Mouse (Mus musculus) frontal cortex, postnatal 10 days (tissue): Measurements from ENCODE around the gene Vps53.

ENCODE experiments used
- DNase-seq, 2 experiments: peaks; one replicate each; pipeline ENCODE4 v3.0.0; 2022; ENCODE audit warnings: low spot score in 2 of 2, mixed read lengths in 1 of 2

The Vps53 gene

DNA sequence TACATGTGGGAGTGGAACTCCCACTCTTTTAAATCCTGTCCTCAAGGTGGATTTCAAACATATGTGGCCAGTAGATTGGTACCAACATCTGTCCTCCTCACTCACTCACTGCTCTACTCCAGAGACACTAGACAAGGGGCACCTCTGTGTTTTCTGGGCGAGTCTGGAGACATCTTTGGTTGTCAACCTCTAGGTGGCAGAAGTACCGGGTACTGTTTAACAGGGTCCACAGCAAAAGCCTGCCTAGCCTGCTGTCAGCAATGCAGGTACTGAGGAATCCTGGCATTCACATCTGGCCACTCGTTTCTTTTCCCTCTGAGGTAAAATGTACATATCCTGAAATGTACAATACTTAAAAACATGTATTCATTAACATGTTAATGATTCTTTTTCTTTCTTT lies 123.0 kb downstream of the Vps53 start:
- no peak for DNase-seq

DNA sequence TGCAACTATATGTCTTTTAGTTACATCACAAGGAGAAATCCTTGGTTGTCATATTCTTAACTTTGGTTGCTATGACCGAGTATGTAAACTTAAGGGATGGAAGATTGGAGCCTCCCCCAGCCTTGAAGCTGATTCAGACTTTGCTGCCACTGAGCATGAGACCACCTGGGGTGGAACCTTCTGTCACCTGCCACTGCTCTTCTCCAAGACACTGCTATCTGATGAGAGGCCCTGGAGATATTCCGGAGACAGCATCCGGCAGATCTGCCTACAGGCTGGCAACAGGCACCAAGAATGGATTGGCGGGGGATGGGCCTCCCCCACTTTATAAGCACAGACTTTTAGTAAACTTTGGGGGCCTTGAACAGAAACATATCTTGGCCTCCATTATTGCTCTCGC lies 127.0 kb downstream of the Vps53 start:
- DNase-seq: no peak

DNA sequence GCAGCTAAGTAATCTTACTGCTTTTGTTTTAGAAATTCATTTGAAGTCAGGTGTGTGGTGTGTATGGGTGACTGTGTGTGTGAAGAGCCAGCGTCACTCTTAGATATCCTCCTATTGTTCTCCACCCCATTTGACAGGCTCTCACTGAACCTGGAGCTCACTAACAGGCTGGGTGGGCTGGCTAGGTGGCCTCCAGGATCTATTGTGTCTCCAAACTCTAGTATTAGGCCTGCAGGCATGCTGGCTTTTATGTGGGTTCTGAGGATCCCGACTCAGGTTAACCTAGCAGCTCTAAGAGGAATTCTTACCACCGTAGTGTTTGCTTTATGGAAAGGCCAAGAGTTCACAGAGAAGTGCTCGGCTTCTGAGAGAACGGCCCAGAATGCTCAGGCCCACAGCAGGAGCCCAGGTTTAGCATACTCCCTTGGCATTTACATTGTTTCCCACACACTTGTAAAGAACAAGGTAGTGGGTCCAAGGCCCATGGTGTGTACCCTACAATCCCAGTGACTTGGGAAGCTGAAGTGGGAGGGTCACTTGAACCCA lies 128.4 kb downstream of the Vps53 start:
- DNase-seq: no peak

DNA sequence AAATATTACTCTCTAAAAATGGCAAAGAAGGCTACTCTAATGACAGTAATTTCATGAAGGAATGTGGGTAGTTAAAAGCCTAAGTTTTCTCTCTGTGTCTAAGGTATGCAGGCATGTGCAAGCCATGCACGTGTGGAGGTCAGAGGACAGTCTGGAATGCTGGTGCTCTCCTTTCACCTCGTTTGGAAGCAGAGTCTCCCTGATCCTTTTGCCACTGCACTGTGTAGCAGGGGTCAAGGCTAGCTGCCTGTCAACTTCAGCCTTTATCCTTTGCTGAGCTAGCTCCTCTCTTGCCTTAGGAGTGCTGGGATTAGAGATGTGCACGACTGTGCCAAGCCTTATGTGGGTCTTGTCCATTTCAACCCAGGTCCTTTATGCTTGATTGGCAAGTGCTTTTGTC lies 128.9 kb downstream of the Vps53 start:
- no peak for DNase-seq

DNA sequence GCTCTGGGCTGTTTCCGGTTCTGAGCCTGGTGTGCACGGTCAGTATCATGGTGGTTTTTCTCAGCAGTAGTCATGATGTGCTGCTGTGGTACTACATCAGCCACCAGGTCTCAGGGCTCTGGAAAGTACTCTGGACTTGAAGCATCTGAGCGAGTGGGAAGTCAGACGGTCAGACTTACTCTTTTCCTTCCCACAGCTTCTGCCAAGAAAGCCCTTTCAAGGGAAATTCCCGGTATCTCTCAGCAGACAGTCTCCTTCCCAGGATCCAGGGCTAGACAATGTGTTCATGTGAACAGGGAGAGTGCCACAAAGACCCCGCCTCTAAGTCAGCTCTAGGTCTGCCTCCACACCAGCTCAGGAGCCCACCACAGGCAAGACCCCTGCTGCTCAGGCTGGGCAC lies 134.1 kb downstream of the Vps53 start:
- DNase-seq: no peak

DNA sequence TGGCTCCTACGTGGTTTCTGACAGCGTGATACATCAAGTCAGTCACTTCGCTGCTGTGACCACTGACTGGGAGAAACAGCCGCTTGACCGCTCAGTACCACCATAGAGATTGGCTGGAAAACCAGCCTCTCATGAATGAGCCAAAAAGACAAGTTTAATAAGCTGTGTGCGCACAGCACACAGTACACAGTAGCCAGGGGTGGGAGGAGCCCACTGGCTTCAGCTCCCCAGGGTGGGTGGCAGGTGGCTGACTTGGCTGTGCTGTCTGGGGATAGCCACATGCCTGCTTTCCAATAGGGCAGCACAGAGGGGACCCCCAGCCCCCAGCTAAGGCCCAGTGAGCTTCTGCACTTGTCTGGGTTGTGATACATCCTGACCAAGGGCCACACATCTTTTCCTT lies 135.0 kb downstream of the Vps53 start:
- no peak for DNase-seq

DNA sequence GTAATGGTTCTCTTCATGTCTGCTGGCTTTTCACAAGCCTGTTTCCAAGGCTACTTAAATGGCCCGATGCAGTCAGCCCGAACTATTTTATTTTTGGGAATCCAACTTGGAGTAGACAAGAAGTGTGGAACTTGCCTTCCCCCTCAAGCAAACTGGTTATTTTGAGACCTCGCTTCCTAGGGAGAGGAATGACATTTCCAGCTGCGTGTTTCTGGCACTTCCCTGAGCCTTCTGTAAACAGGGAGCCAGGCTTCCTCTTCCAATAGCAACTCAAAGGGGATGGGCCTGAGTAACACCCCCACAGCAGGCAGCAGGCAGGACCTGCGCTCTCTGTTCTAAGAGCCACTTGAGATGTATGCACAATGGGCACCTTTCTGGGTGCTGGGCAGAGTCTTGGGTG lies 136.6 kb downstream of the Vps53 start:
- DNase-seq: peak; percentile 45 to 64

DNA sequence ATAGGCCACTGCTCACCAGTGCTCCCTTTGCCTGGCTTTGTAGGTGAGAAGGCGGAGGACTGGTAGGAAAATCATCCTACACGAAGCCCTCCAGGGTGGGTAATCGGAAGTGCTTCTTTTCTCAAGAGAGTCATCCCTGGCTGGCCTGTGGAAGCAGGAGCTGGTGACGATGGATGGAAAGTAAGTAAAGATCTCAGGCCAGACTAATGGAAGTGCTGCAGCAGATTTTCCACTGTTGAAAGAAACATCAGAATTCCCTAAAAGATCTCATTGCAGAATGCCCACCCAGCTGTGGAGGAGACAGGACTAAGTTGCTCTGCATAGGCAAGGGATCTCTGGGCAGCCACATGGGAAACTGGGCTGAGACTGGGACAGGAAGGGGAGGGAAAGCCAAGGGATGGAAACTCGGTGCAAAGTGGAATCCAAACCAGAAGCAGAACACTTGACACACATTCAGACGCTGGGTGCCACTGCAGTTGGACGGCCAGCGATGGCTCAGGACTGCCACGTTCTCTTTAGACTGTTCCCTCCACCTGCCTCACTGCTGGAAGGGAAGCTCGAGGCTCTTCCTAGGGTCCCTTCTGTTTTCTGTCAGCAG lies 137.3 kb downstream of the Vps53 start:
- no peak for DNase-seq

DNA sequence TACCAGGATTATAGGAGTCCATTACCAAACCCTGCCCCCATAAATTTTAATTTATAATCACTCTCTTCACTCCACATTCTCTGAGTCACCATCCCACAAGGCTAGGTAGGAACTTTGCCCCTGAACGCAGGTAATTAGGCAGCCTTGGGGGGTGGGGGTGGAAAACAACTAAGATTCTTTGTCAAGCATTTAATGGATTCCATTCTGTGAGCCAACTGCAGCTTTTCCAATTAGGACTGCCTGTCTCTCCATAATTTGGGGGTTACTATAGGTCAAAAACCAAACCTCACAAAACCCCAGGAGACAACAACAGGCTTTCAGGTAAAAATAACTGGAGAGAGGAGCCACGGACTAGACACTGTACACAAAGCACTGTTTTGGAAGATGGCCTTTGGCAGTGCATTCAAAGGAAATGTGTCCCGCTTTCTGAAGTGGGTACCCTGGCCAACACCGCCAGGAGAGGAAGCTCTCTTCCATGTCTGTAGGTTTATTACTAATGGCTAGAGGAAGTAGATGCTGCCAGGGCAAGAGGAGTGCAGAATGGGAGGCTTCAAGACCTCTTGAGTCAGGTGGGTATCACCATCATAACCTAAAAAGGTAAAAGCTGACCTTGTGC lies 138.6 kb downstream of the Vps53 start:
- no peak for DNase-seq

DNA sequence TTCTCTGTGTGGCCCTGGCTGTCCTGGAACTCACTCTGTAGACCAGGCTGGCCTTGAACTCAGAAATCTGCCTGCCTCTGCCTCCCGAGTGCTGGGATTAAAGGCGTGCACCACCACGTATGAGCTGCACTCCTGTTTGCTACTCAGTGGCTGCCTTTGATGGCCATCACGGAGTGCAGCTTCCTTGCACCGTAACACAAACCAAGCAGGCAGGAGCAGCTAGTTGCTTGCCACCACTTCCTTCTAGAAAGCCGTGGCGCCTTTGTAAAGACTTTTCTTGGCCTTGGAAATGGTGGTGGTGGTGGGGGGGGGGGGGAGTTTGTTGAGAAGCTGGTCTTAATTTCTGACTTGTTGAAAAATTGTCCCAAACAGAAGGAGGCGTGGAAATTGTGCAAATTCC lies 139.3 kb downstream of the Vps53 start:
- no peak for DNase-seq

DNA sequence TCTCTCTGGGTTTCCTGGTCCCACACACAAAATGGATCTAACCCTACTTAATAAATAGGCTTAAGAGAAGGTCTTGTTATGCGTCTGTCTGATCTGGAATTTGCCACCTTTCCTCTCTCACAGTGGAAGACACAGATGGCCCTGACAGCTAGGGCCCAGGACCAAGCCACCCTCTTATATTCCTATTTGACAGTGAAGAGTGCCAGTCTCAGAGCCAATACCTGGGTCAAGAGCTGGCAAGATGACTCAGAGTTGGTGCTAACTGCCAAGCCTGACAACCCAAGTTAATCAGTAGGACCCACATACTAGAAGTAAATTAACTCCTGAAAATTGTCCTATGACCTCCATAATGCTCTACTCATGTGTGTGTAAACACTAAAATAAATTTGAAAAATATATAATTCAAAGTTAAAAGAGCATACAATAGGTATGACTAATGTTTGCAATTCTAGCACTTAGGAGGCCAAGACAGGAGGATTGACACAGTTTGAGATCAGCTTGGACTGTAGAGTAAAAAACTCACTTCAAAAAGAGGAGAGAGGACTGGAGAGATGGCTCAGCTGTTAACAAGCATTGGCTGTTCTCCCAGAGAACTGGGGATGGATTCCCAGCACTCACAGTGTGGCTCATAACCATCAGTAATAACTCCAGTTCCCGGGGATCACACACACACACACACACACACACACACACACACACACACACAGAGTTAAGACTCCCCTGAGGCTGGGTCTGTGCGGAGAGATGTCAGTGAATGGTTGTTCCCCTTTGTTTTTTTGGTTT lies 140.0 kb downstream of the Vps53 start:
- no peak for DNase-seq

DNA sequence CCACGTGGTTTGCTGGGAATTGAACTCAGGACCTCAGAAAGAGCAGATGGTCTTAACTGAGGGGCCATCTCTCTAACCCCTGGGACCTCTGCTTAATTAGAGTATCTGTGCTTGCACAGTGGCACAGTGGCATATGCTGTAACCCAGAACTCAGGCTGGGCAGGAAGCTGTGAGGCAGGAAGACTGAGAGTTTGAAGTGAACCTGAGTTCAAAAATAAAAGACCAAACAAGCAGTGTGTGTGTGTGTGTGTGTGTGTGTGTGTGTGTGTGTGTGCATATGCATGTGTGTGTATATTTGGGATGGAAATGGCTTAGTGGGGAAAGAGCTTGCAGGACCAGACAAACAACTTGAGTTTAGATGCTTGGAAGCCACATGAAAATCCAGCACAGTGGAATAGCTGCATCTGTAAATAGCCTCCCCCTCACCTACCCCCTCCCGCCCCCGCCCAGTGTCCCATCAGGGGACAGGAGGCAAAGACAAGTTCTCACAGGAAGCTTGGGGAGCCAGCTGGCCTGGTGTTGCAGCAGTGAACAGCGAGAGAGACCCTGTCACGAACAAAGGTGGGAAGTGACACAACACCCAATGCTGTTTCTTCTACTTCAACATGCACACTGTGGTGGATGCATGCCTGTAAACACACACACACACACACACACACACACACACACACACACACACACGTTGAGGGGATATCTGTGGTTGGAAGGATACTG lies 141.7 kb downstream of the Vps53 start:
- no peak for DNase-seq

DNA sequence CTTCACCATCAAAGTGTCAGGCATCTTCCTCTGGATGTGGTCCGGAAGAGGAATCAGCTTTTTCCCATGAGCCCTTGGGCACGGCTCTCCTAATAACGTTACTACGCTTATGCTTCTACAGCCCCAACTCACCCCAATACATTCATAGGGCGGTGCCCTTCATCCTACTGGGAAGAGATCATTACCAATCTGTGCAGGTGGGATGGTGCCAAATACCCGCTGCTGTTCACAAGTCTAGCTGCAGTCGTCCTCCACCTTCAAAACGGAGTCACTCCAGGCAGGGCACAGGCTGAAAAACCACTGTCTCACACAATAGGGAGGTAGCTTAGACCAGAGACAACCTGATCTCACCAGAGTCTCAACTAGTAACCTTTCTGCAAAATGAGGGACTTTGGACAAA lies 144.3 kb downstream of the Vps53 start:
- DNase-seq: no peak

DNA sequence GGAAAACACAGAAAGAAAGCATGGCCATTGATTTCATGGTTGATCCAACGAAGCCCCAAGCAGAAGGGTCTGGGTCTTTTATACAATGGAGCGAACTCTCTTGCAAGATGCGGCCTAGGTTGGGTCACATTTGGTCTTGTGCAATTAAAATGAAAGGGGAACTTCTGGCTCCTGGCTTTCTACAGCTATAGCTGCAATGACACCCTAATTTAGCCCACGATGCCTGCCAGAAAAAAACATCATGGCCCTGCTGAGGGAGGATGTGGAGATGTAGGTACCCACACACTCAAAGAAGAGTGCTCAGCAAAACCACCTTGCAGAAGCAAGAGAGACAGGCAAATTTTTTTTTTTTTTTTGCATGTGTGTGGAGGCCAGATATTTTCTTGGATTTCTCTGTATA lies 145.6 kb downstream of the Vps53 start:
- DNase-seq: no peak

DNA sequence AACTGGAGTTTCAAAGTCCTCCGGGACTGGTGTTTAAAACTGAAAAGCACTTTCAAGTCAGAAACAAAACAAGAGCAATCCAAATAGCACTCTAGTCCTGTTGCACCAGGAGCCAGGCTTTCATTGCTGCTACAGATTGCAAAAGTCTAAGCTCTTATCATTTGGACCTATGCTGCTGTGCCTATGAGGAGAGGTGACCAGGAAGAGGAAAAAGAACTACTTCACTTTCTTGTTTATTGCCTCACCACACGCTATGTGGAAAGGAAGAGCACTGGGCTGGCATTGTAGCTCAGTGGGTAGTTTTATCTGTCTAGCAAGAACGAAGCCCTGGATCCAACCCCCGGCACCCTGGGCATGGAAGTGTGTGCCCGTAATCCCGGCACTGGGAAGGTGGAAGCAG lies 146.1 kb downstream of the Vps53 start:
- no peak for DNase-seq

DNA sequence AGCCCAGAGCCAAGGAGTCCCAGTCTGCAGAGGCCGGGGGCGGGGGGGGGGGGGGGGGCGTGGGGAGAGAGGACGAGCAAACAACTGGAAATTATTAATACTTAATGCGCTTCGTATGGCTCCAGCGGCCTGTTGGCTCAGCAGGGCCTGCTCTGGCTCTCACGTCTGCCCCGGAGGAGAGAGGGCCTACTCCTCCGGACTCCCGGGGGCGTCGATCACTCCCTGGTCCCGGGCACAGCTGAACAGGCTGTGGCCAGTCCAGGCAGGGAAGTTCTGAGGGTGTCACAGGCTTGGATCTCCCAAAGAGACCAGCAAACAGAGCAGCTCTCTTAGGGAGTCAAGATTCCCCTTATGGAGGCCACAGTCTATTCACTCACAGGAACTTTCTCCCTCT lies 151.4 kb downstream of the Vps53 start:
- no peak for DNase-seq

DNA sequence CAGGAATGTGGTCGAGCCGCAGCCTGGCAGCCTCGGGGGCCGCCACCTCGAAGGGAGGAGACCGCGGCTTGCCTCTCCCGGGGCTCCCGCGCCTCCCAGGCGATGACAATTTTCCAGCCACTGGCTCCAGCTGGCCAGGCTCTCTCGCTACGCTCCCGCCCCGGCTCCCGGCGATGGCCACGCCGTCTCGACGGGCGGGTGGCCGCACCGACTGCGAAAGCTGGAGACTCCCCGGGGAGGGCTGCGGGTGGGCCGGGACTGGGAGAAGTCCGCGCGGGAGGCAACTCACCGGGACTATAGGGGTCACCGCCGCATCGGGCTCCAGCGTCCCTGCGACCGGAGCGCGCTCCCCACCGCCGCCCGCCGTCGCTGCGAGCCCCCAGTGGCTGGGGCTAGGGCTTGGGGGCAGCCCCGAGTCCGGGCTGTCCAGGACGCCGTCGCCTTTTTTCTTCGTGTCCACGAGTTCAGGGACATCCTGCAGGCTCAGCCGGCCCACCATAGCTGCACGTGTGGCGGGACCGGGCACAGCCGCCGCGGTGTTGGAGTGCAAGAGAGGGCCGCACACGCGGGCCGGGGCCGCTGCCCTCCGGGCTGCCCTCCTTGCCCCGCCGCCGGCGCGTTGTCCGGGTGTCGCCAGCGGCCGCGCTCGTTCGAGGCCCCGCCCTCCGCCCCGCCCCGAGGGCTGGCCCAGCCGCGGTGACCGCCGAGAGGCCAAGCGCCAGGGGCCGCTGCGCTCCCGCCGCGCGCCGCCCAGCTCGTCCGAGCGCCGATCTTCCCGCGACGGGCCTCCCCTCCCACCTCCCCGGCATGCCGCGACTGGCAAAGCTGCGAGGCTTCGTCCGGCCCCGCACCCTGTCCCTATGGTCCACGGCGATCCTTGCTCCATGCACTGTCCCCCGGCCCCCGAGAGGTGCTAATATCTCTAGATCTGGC lies 152.0 kb downstream of the Vps53 start, which contains the start of gene Rflnb:
Rflnb (minus strand) TSS at position 644 of the 933 bp plus-strand sequence.
- peak; percentile 35 to 72 for DNase-seq

DNA sequence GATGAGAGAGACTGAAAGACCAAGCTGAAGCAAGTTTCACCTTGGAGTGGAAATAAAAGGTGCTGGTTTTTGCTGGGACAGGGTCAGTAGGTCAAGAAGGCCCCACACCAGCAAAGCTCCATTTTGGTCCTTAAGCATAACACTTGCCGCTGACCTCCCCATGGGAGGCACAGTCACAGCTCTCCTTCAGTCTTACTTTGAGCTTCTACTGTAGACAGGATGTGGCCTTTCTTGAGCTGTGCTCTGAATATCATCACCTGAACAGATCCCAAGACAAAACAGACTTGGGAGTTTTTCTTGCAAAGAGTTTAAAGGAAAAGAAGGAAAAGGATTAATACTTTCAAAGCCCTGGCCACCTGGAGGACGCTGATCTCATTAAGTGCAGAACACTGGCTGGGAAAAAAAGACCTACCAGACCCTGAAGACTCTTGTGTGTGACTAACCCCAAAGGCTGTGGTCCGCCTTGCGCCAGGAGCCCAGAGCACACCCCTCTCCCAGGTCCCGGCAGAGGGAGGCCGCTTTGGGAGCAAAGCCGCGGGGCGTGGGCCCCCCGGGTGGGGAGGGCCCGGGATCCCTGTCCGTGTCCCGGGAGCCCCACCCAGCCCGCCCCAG lies 152.8 kb downstream of the Vps53 start:
- DNase-seq: no peak

DNA sequence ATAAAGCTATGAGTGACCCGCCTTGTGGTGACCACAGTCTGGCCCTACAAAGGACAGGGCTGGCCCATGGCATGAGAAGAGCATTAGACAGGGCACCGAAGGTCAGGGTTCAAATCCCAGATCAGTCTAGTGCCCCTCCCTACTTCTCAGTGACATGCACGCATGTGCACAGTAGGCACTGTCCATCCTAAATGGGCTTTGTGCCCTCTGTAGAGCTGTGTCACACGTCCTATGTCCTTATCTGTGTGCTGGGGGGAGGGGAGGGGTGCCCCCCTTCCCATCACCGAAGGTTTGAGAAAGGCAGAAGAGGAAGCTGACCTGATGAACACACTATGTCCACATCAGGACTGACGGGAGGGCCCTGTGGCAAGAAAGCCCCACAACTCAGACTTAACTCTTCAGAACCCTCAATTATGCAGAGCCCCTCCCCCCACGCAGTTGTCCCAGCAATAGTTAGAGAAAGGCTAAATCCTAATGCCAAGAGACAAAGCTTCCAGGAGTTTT lies 154.3 kb downstream of the Vps53 start:
- no peak for DNase-seq

DNA sequence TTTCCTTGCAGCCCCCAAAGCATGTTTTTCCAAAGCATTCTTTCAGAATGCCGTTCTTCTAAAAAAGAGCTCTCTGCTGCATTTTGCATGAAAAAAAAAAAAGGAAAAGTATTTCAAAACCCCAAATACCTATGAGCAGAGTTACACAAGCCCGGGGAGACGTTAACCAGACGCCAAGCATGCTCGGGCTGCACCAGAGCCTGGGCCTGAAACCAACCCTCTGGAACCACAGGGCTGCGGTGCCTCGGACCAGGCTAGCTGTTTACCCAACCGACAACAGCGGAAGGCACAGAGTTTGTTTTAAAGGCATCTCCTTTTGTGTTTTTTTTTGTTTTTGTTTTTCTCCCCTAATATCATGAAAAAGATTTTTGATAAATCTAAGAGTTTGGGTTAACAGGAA lies 158.5 kb downstream of the Vps53 start:
- no peak for DNase-seq

DNA sequence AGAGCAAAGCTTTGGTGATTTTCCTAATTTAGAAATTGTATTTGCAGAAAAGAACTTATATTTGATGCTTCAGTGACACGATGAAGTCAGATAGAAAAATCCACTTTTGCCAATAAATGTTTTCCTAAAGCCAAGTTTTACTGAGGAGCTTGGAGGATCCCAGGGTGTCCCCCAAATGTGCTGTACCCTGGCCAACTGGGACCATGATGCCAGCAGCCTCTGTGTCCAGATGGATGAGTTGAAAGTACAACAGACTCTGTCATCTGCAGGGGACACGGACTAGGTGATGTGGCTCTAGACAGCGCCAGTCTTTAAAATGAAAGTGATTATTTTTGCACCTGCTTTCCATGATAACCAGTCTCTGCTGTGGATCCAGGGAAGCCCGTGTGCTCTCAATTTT lies 159.6 kb downstream of the Vps53 start:
- DNase-seq: no peak
